Mouse (Mus musculus): Measurements from ENCODE around the gene Slc4a10.

- TF ChIP-seq POLR2A (IDR thresholded peaks at IDR 0.05; ENCODE audit: low read depth, low read length) (no peak), CTCF (IDR thresholded peaks at IDR 0.05; ENCODE audit: extremely low read depth, insufficient read length, insufficient replicate concordance, low read depth, low read length) (no peak)
These were observed 232.5 kb downstream of the Slc4a10 start for GRCm38 (mm10) chr2:62278779-62279178.

Data from small intestine, adult 2 months (tissue).